In genomic region chr5:46707021-46707420, GRCm38 (mm10) we compare ENCODE assay signal across 16 mouse cellular contexts.
"Had no signal": no experiment of that assay in that cellular context is flagged by ENCODE, and none has a peak within 500 bp of the region (broad histone marks: within the 10 kb centered on the region; RNA-seq: fewer than 3 reads in every experiment).

No protein-coding gene starts in this region.

- H3K27me3 ChIP-seq: neural tube, embryonic 13.5 days; neural tube, embryonic 15.5 days; stomach, embryonic 15.5 days had no signal

- H3K27ac ChIP-seq: neural tube, embryonic 13.5 days; neural tube, embryonic 15.5 days; stomach, embryonic 15.5 days; stomach, postnatal 0 days had no signal

- H3K36me3 ChIP-seq: neural tube, embryonic 13.5 days; neural tube, embryonic 15.5 days; stomach, embryonic 15.5 days had no signal

- H3K9ac ChIP-seq: neural tube, embryonic 13.5 days; neural tube, embryonic 15.5 days; stomach, embryonic 15.5 days had no signal

- H3K4me3 ChIP-seq: neural tube, embryonic 13.5 days; neural tube, embryonic 15.5 days; stomach, embryonic 15.5 days had no signal

- DNase-seq: retina, postnatal 1 day; right cerebral cortex, adult 18-20 months; right cerebral cortex, postnatal 14 days; right cerebral cortex, postnatal 25 days; right cerebral cortex, postnatal 4 days; spleen, adult 18-20 months; thymus, adult 18-20 months; thymus, adult 2 months; thymus, postnatal 14 days; thymus, postnatal 25 days; thymus, postnatal 36 days; thymus, postnatal 4 days had no signal

- H3K4me1 ChIP-seq: neural tube, embryonic 13.5 days; neural tube, embryonic 15.5 days; stomach, embryonic 15.5 days had no signal
